Mouse (Mus musculus): Measurements from ENCODE around the gene Gnmt.
A peak's percentile ranks its signal among the peaks of the same experiment; 100 is the strongest.

Gene Gnmt

GRCm38 (mm10) chr17:46745506-46745905 is 16.5 kb upstream of the Gnmt start:
- ATAC-seq (ENCODE audit: insufficient number of reproducible peaks, low FRiP score, low TSS enrichment) = no peak

GRCm38 (mm10) chr17:46742986-46743385 is 14.0 kb upstream of the Gnmt start:
- ATAC-seq (ENCODE audit: insufficient number of reproducible peaks, low FRiP score, low TSS enrichment) = no peak

GRCm38 (mm10) chr17:46741305-46741704 is 12.3 kb upstream of the Gnmt start:
- no peak for ATAC-seq (ENCODE audit: insufficient number of reproducible peaks, low FRiP score, low TSS enrichment)

GRCm38 (mm10) chr17:46736160-46736559 is 7.2 kb upstream of the Gnmt start:
- ATAC-seq (ENCODE audit: insufficient number of reproducible peaks, low FRiP score, low TSS enrichment) = no peak

- no peak for ATAC-seq (ENCODE audit: insufficient number of reproducible peaks, low FRiP score, low TSS enrichment)
Measured at GRCm38 (mm10) chr17:46735287-46735686, 6.3 kb upstream of the Gnmt start.

GRCm38 (mm10) chr17:46734055-46734454 is 5.1 kb upstream of the Gnmt start:
- no peak for ATAC-seq (ENCODE audit: insufficient number of reproducible peaks, low FRiP score, low TSS enrichment)

- no peak for ATAC-seq (ENCODE audit: insufficient number of reproducible peaks, low FRiP score, low TSS enrichment)
Measured at GRCm38 (mm10) chr17:46728496-46728895, 472 bp downstream of the Gnmt start.

- no peak for ATAC-seq (ENCODE audit: insufficient number of reproducible peaks, low FRiP score, low TSS enrichment)
Measured at GRCm38 (mm10) chr17:46728021-46728420, 947 bp downstream of the Gnmt start.

- no peak for ATAC-seq (ENCODE audit: insufficient number of reproducible peaks, low FRiP score, low TSS enrichment)
Measured at GRCm38 (mm10) chr17:46727271-46727670, 1.7 kb downstream of the Gnmt start.

- ATAC-seq (ENCODE audit: insufficient number of reproducible peaks, low FRiP score, low TSS enrichment) = peak; percentile 77
Measured at GRCm38 (mm10) chr17:46725731-46726645, 3.0 kb downstream of the Gnmt start.

- ATAC-seq (ENCODE audit: insufficient number of reproducible peaks, low FRiP score, low TSS enrichment) = 0 out of 2 replicates have a peak, but pooled peaks have one; percentile 24
Measured at GRCm38 (mm10) chr17:46725273-46725672, 3.7 kb downstream of the Gnmt start.

GRCm38 (mm10) chr17:46724477-46725084 is 4.4 kb downstream of the Gnmt start:
- ATAC-seq (ENCODE audit: insufficient number of reproducible peaks, low FRiP score, low TSS enrichment) = no peak

GRCm38 (mm10) chr17:46721077-46721476 is 7.9 kb downstream of the Gnmt start:
- no peak for ATAC-seq (ENCODE audit: insufficient number of reproducible peaks, low FRiP score, low TSS enrichment)

- no peak for ATAC-seq (ENCODE audit: insufficient number of reproducible peaks, low FRiP score, low TSS enrichment)
Measured at GRCm38 (mm10) chr17:46714756-46715481, 14.0 kb downstream of the Gnmt start.

- no peak for ATAC-seq (ENCODE audit: insufficient number of reproducible peaks, low FRiP score, low TSS enrichment)
Measured at GRCm38 (mm10) chr17:46713849-46714248, 15.1 kb downstream of the Gnmt start.

- ATAC-seq (ENCODE audit: insufficient number of reproducible peaks, low FRiP score, low TSS enrichment) = no peak
Measured at GRCm38 (mm10) chr17:46712442-46712841, 16.5 kb downstream of the Gnmt start.

GRCm38 (mm10) chr17:46711612-46712271 is 17.2 kb downstream of the Gnmt start:
- ATAC-seq (ENCODE audit: insufficient number of reproducible peaks, low FRiP score, low TSS enrichment) = no peak; the same call in 1 of the 2 replicates

GRCm38 (mm10) chr17:46710959-46711597 is 17.9 kb downstream of the Gnmt start, which contains the start of gene Pex6:
Gene Pex6 (plus strand): TSS chr17:46711463.
- ATAC-seq (ENCODE audit: insufficient number of reproducible peaks, low FRiP score, low TSS enrichment) = peak; percentile 83

GRCm38 (mm10) chr17:46706375-46707089 is 22.4 kb downstream of the Gnmt start:
- no peak for ATAC-seq (ENCODE audit: insufficient number of reproducible peaks, low FRiP score, low TSS enrichment)
